Mouse (Mus musculus) spleen, adult 2 months (tissue): ENCODE results near the gene BC052040.

Experiments used
- CTCF ChIP-seq: fragments of 200-500 bp; IDR thresholded peaks from 2 replicates; pipeline ENCODE4 v1.5.1; 2011; ENCODE audit warnings: mild to moderate bottlenecking, inconsistent platforms; ENCODE audit not compliant: insufficient read depth, insufficient read length, insufficient replicate concordance; ENCODE audit errors: extremely low read depth
- POLR2A ChIP-seq: fragments of 200-500 bp; IDR thresholded peaks from 2 replicates; pipeline ENCODE4 v1.6.1; 2011; ENCODE audit warnings: low read depth, low read length, inconsistent platforms

DNA sequence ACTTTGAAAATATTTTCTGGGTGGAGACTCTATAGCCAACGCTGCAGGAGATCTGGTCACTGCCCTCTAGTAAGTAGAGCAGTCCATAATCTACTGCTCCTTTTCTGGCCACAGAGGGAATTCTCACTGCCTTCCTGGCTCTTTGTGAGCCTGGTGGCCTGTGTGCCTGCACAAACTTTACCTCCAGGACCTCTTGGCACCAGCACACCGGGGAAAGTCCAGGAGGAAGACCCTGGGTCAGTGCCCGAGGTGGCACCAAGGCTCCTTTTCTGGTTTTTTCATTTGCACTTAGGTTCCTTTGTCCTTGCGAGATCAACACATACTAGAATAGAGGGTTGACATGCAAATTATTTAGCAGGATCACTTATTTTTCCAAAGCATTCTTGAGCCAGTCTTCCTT is 47.0 kb downstream of the BC052040 start:
- TF ChIP-seq CTCF (no peak), POLR2A (no peak)
